ENCODE assay signal across 9 mouse cellular contexts in genomic region chr15:25446155-25446487, GRCm38 (mm10). TPM values are rescaled to one million over a fixed set of nuclear protein-coding genes. Genes with fewer than 3 reads are reported as not detected.
DNase-seq lines count a peak whose midpoint lies in the region; ATAC-seq lines count a peak whose summit lies in the region.
"Had no signal": no experiment of that assay in that cellular context is flagged by ENCODE, and none has a peak within 500 bp of the region (broad histone marks: within the 10 kb centered on the region; RNA-seq: fewer than 3 reads in every experiment).

No protein-coding gene starts in this region.

- peak overlapping the region in 1 of 2 experiments; percentile 18; a peak in 2 of 4 replicates for H3K4me3 ChIP-seq in heart, embryonic 14.5 days (ENCODE audit: control insufficient read depth in 1 of 2, insufficient read depth in 1 of 2, low read depth in 1 of 2, low read length in 2 of 2)
- 0 out of 2 replicates have a peak overlapping the region, but pooled peaks have one; percentile 23 for H3K4me3 ChIP-seq in brown adipose tissue, adult 24 weeks (ENCODE audit: insufficient read depth, low read depth, low read length)
- no peak overlapping the region for H3K4me3 ChIP-seq in hindbrain, embryonic 11.5 days (ENCODE audit: low read depth, low read length)
- H3K4me3 ChIP-seq in midbrain, embryonic 10.5 days = peak overlapping the region; percentile 25

- H3K27me3 ChIP-seq in heart, embryonic 14.5 days (ENCODE audit: control insufficient read depth, insufficient read depth, low read length) = 0 out of 2 replicates have a peak, but pooled peaks cover 10% of the 10 kb centered on the region
- H3K27me3 ChIP-seq in hindbrain, embryonic 11.5 days (ENCODE audit: control insufficient read depth, insufficient read depth, low read length) = no peaks in the 10 kb centered on the region
- H3K27me3 ChIP-seq in midbrain, embryonic 10.5 days (ENCODE audit: low read depth, poor library complexity, severe bottlenecking) = peaks cover 26% of the 10 kb centered on the region

- H3K9ac ChIP-seq in heart, embryonic 14.5 days (ENCODE audit: low read length) = no peak overlapping the region
- H3K9ac ChIP-seq in hindbrain, embryonic 11.5 days (ENCODE audit: low read depth, low read length) = no peak overlapping the region

- H3K36me3 ChIP-seq in heart, embryonic 14.5 days (ENCODE audit: control insufficient read depth, insufficient read depth, low read length) = no peaks in the 10 kb centered on the region
- H3K36me3 ChIP-seq in hindbrain, embryonic 11.5 days (ENCODE audit: control insufficient read depth, insufficient read depth, low read length) = no peaks in the 10 kb centered on the region
- H3K36me3 ChIP-seq in midbrain, embryonic 10.5 days = no peaks in the 10 kb centered on the region

- no peak for ATAC-seq in heart, embryonic 14.5 days (ENCODE audit: insufficient number of reproducible peaks, insufficient read depth, low FRiP score, low read depth)
- ATAC-seq in hindbrain, embryonic 11.5 days (ENCODE audit: low FRiP score) = 0 out of 2 replicates have a peak, but pooled peaks have one; percentile 23

- H3K27ac ChIP-seq in heart, embryonic 14.5 days (replicated peaks in 1 of 2; ENCODE audit: control insufficient read depth in 1 of 2, insufficient read depth in 1 of 2, low read depth in 2 of 2, low read length in 2 of 2) = no peak overlapping the region
- no peak overlapping the region for H3K27ac ChIP-seq in brown adipose tissue, adult 24 weeks (replicated peaks; ENCODE audit: low read depth, low read length)
- H3K27ac ChIP-seq in hindbrain, embryonic 11.5 days (ENCODE audit: low read depth, low read length) = no peak overlapping the region
- peak overlapping the region; percentile 58; the same call in 1 of the 2 replicates for H3K27ac ChIP-seq in midbrain, embryonic 10.5 days (replicated peaks)

- 26% methylated on average over 8 of the region's 8 CpGs for WGBS in heart, embryonic 14.5 days
- 57% methylated on average over 8 of the region's 8 CpGs for WGBS in hindbrain, embryonic 11.5 days
- WGBS in midbrain, embryonic 10.5 days = 41% methylated on average over 8 of the region's 8 CpGs

- H3K4me2 ChIP-seq in heart, embryonic 14.5 days (ENCODE audit: low read length) = peak overlapping the region; percentile 60
- H3K4me2 ChIP-seq in hindbrain, embryonic 11.5 days (replicated peaks; ENCODE audit: low read depth, low read length) = peak overlapping the region; percentile 18; the same call in 1 of the 2 replicates

- peaks cover 3 to 5% of the 10 kb centered on the region in 2 experiments; a peak in 2 of 4 replicates for H3K4me1 ChIP-seq in heart, embryonic 14.5 days (ENCODE audit: control insufficient read depth in 2 of 2, insufficient read depth in 2 of 2, low read length in 2 of 2)
- H3K4me1 ChIP-seq in brown adipose tissue, adult 24 weeks (ENCODE audit: control insufficient read depth, insufficient read depth, insufficient read length, low read length) = no peaks in the 10 kb centered on the region
- no peaks in the 10 kb centered on the region; the same call in 1 of the 2 replicates for H3K4me1 ChIP-seq in hindbrain, embryonic 11.5 days (replicated peaks; ENCODE audit: control insufficient read depth, insufficient read depth, low read length)
- H3K4me1 ChIP-seq in midbrain, embryonic 10.5 days = peaks cover 45% of the 10 kb centered on the region

- no peak for DNase-seq in heart, adult 9 months (ENCODE audit: low spot score in 2 of 2)
- DNase-seq in hindbrain, embryonic 11.5 days (ENCODE audit: low spot score) = no peak
- no peak for DNase-seq in midbrain, embryonic 10.5 days (ENCODE audit: low spot score)
- no peak for DNase-seq in cerebellum, adult 9-11 months
- no peak for DNase-seq in urinary bladder, adult 2 months (ENCODE audit: low spot score)
- DNase-seq in kidney, adult 11 months = no peak
- DNase-seq: spleen, adult 18-20 months had no signal

- H3K9me3 ChIP-seq in heart, embryonic 14.5 days (ENCODE audit: control insufficient read depth, low read length) = no peaks in the 10 kb centered on the region
- H3K9me3 ChIP-seq in hindbrain, embryonic 11.5 days (ENCODE audit: control insufficient read depth, low read length) = no peaks in the 10 kb centered on the region
- H3K9me3 ChIP-seq in midbrain, embryonic 10.5 days (replicated peaks) = no peaks in the 10 kb centered on the region

RNA-seq across cellular contexts. Expression of gene Basp1, which starts 32.6 kb away (rescaled TPM):
- polyA plus RNA-seq in heart, embryonic 14.5 days (2014; fragmentation: Nextera tagmentation; extraction: Ambion mirVana) = 6.5 and 9.4 TPM in 2 replicates
- 5.2 and 5.3 TPM in 2 replicates for polyA plus RNA-seq in brown adipose tissue, adult 24 weeks (2012; ENCODE audit: insufficient read depth, insufficient read length, missing spikeins)
- 130 and 214 TPM in 2 replicates for polyA plus RNA-seq in hindbrain, embryonic 11.5 days (2014; fragmentation: Nextera tagmentation; extraction: Ambion mirVana)
- 37.6 and 53.3 TPM in 2 replicates for polyA plus RNA-seq in midbrain, embryonic 10.5 days (2016; fragmentation: Nextera tagmentation; extraction: Ambion mirVana)
- polyA plus RNA-seq in urinary bladder, adult 2 months (2012; rRNA removed) = 66.5 and 83.1 TPM in 2 replicates
